Mouse (Mus musculus): ENCODE measurements around the gene Ift81. TPM values are rescaled to one million over a fixed set of nuclear protein-coding genes. Genes with fewer than 3 reads are reported as not detected.

Gene Ift81
- total RNA-seq, 2 experiments from 2014 or later, result 14.9 to 27.0 TPM

DNA sequence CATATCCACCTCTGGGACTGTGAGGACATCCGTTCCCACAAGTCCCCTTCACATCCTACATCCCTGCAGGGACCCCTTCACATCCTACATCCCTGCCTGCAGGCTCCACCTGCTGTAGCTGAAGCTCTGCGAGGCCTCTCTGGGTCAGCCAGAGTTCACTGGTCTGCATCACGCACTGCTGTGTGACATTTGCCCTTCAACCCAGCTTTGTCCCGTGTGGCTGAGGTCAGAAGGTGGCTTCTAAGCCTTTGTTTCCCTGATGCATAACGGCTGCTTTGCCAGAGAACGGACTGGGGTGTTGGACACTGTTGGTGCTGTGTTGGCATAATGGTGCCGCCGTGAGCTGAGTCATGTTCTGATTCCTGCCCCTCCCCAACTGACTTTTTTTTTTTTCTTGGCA is 96.1 kb downstream of the Ift81 start:
- no peak for DNase-seq (ENCODE audit: low spot score in 2 of 2)

DNA sequence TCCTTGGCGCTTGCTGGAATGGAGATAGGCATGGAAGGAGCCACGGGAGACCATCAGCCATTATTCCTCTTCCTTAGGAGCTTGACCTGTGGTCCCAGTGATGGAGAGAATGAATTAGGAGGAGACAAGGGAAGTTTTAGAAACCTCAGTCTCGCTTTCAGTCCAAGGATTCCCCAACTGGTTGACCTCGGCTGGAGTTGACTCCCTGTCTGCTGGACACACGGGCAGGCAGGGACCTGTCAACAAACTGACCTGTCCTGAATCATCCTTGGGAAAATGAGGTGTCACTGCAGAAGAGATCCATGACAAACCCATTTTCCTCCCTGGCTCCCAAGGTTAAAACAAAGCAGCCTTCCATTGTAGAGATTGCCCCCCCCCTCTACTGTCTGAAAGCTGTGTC is 97.4 kb downstream of the Ift81 start:
- no peak for DNase-seq (ENCODE audit: low spot score in 2 of 2)

DNA sequence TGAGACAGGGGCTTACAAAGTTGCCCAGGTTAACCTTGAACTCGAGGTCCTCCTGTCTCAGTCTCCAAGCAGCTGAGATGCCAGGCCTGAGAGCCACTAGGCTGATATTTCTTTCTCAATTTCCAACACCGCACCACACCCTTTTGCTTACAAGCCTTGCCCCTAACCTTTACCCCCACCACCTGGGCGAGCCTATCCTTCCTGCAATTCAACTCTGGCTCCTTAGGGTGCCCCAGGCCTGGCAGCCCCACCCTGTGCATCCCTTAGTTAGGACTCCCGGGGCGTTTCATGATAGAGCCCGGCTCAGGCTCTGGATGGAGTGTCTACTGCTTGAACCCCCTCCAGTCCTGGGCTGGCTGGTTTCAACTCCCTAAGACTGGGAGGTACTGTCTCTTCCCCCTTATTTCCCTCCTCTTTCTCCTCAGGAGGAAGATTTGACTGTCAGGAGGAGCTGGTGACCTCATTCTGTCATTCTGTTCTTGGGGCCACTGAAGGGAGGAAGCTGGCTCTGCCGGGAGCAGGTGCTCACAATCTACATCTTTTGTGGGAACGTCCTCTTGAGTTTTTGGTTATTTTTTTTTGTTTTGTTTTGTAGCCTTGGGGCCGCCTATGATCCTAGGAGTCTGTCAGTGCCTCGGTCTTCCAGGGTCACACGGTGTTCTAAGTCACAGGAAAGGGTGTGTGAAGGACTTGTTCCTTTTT is 98.1 kb downstream of the Ift81 start:
- no peak for DNase-seq (ENCODE audit: low spot score in 2 of 2)

DNA sequence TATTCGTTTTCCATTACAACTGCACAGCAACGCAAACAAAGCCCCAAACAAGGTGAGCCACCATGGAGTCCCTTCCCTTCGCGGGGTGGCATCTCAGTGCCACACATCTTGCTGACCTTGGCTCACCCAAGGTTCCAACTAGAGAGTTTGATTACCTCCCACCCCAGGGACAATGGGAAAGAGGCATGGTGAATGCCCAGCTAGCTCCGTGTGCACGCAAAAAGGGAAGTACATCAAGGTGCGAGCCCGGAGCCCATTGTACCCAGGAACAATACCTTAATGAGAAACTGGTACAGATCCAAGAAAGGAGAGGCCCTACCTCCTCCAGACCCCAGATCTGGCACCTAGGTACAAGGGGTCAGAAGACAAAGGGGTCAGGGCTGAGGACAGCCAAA is 100.2 kb downstream of the Ift81 start:
- DNase-seq (ENCODE audit: low spot score in 2 of 2), result no peak

DNA sequence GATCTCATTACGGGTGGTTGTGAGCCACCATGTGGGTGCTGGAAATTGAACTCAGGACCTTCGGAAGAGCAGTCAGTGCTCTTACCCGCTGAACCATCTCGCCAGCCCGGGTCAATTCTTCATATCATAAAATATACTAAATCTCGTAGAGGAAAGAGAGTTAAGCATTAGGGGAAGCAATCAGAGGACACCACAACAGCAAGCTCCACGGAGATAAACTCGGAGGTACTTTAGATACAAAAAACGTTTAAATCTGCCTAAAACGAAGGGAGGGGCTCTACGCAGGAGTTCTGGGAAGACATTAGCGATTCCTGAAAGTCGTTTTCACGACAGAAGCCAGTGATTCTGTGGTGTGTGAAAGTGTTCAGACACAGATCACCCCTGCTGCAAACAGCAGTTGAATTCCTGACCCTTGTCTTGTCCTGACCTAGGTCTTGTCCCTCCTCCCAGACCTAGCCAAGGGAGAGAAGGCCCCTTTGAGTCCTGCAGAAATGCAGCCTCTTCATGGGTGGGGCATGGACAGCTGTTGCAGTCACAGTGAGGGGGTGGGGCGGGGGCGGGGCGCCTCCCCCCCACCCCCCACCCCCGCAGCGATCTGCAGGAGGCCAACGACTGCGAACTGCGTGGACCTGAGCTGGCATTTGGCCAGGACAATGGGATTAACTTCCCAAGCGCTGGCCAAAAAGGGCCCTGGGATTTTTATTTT is 100.7 kb downstream of the Ift81 start:
- no peak for DNase-seq (ENCODE audit: low spot score in 2 of 2)

DNA sequence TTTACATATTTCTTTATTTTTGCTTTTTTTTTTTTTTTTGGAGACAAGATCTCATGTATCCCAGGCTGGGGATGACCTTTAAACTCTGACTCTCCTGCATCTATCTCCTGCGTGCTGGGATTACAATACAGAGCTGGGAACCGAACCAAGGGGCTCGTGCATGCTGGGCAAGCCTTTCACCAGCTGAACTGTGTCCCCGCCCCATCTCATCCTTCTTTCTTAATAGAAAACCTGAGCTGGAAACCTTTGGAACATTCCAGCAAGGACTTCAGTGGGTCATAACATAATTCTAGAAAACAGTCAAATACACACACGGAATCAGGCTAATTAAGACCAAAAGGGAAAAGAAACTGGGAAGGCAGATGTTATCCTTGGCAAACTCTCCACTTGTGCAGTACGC is 102.3 kb downstream of the Ift81 start:
- no peak for DNase-seq (ENCODE audit: low spot score in 2 of 2)

GRCm38 (mm10) chr5:122511405-122511804 is 102.9 kb downstream of the Ift81 start:
- DNase-seq (ENCODE audit: low spot score in 2 of 2), result no peak

GRCm38 (mm10) chr5:122510651-122511157 is 103.6 kb downstream of the Ift81 start:
- DNase-seq (ENCODE audit: low spot score in 2 of 2), result no peak

GRCm38 (mm10) chr5:122509608-122510007 is 104.7 kb downstream of the Ift81 start:
- DNase-seq (ENCODE audit: low spot score in 2 of 2), result no peak

- DNase-seq (ENCODE audit: low spot score in 2 of 2), result no peak
These were observed 105.4 kb downstream of the Ift81 start for GRCm38 (mm10) chr5:122508861-122509306.

- no peak for DNase-seq (ENCODE audit: low spot score in 2 of 2)
These were observed 106.9 kb downstream of the Ift81 start for GRCm38 (mm10) chr5:122507396-122507795.

DNA sequence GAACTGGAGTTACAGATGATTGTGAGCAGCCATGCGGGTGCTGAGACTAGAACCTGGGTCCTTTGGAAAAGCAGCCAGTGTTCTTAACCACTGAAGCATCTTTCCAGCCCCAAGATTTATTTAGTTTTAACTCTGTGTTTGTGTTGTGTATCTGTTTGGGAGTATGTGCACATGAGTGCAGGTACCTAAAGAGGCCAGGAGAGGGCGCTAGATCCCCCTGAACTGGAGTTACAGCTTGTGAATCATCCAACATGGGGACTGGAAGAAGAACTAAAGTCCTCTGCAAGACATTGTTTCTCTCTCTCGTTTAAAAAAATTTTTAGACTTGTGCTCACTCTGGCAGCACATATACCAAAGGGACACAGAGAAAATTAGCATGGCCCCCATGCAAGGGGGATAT is 107.9 kb downstream of the Ift81 start:
- no peak for DNase-seq (ENCODE audit: low spot score in 2 of 2)

DNA sequence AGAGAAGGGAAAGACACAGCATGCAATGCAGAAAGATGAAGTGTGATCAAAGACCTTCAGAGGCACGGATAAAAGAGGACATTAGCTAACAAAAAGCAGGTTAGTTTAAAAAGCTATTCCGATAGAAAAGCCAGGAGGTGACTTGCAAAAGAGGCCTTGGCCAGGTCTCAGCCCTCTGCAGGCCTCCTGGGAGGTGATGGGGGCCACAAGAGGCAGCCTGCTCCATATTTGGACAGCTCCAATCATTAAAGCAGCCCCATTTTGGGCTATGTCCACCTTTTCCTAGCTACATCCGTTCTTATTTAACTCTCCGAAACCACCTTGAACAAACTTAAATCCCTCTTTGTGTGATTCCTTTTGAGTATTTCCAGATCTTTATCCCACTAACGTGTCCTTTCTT is 108.8 kb downstream of the Ift81 start:
- DNase-seq (ENCODE audit: low spot score in 2 of 2), result no peak

GRCm38 (mm10) chr5:122503760-122504119 is 110.6 kb downstream of the Ift81 start:
- no peak for DNase-seq (ENCODE audit: low spot score in 2 of 2)

- DNase-seq (ENCODE audit: low spot score in 2 of 2), result no peak
These were observed 111.1 kb downstream of the Ift81 start for GRCm38 (mm10) chr5:122503015-122503759.

DNA sequence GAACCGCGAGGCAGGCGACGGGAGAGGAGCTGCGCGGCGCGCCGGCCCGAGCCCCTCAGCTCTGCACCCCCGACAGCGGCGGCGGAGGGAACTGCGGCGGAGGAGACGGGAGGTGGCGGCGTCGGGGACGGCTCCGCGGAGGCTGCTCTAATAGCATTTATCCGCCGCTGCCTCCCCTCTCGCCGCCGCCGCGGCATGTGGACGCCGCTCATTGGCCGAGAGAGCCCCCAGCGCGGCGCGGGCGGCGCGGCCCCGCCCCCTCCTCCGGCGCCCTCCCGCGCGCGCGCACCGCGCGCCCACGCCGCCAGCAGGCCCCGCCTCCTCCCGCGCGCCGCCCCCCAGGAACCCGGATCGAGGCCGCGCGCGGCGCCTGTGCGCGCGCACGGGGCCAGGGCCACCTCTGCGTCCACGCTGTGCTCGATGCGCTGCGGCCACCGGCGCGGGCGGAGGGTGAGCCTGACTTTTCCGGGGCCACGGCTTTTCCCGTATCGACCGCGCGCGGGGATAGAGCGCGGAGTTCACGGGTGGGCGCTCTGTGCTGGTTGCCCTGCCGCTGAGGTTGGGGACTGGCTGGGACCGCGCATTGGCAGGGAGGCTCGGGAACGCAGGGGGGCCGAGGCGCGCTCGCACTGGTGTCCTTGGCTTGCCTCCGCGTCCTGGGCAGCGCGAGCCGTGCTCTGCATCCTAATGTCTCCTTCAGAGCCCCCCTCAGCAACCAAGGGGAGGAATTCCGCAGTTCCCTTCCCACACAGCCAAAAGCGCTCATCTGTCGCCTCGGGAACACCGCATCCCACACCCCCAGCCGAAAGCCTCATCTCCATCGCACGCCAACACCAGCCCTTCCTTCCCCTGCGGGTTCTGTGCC is 112.0 kb downstream of the Ift81 start, which contains the start of gene Atp2a2:
Gene Atp2a2 (minus strand): TSS at position 149 of the 865 bp plus-strand sequence.
- peak; percentile 91 for DNase-seq (ENCODE audit: low spot score in 2 of 2)

GRCm38 (mm10) chr5:122501101-122502076 is 112.9 kb downstream of the Ift81 start:
- peak; percentile 58 to 79 for DNase-seq (ENCODE audit: low spot score in 2 of 2)

DNA sequence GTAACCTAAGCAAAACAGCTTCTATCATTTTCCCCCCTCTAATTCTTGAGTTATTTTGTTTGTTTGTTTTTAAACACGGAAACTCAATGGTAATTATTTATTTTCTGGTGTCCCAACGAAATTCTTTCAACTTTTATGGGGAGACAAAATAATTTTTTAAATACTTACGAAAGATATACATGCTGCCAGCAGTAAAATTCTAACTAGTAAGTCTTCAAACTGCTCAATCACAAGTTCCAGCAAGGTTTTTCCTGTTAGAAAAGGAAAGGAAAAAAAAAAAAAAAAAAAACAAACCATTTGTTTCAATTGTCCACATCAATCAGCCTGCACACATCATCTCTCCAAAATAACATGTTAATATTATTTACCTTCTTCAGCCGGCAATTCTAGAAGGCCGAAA is 113.8 kb downstream of the Ift81 start:
- DNase-seq (ENCODE audit: low spot score in 2 of 2), result no peak
